ENCODE assay signal across 26 mouse cellular contexts in the genomic region with DNA sequence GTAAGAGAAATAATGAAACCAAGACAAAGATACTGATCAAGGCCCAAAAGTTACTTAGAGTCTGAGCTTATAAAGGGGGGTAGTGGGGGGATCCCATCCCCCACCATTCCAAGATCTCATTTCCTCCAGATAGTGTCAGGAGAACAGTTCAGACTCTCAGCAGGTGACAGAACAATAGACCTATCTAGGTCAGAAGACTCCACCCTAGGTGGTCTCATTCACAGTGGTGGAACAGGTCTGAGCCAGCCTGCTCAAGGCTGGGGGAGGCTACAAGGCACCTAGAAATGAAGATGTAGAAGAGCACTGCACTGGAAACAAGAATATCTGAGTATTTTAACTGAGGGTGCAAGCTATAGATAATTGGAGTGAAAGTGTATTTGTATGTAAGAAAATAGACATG.
DNase-seq lines count a peak whose midpoint lies in the region; ATAC-seq and TF ChIP-seq lines count a peak whose summit lies in the region.
"Had no signal": no experiment of that assay in that cellular context is flagged by ENCODE, and none has a peak within 500 bp of the region (broad histone marks: within the 10 kb centered on the region; RNA-seq: fewer than 3 reads in every experiment).

No protein-coding gene starts in this region.

- DNase-seq in ES-E14 (ENCODE audit: low read depth, low spot score) (peak; percentile 25), ZHBTc4 (ENCODE audit: low read depth, low spot score) (peak; percentile 52)
- peak; percentile 11 for DNase-seq in retina, postnatal 1 day
- no peak for DNase-seq in cerebellum, postnatal 14 days
- no peak for DNase-seq in thymus, postnatal 25 days
- DNase-seq: adrenal gland, adult 2 months; adrenal gland, postnatal 10 days; adrenal gland, postnatal 36 days; B cell, adult 2 months; cerebellum, adult 11-12 months; cerebellum, adult 2 months; cerebellum, adult 9-10 months; cerebellum, postnatal 10 days; cerebellum, postnatal 36 days; embryo, embryonic 11 days; forebrain, postnatal 0 days had no signal

- no peak overlapping the region for H3K4me2 ChIP-seq in forebrain, embryonic 12.5 days
- H3K4me2 ChIP-seq: embryonic facial prominence, embryonic 13.5 days; embryonic facial prominence, embryonic 15.5 days; forebrain, embryonic 13.5 days; forebrain, embryonic 15.5 days had no signal

- H3K36me3 ChIP-seq in ES-Bruce4 (ENCODE audit: control insufficient read depth, insufficient read depth, low read length, poor library complexity, severe bottlenecking) = no peaks in the 10 kb centered on the region
- H3K36me3 ChIP-seq in ES-E14 (ENCODE audit: control insufficient read depth, insufficient read depth, low read length, poor library complexity, severe bottlenecking) = no peaks in the 10 kb centered on the region
- no peaks in the 10 kb centered on the region for H3K36me3 ChIP-seq in forebrain, embryonic 12.5 days (replicated peaks)
- H3K36me3 ChIP-seq: embryonic facial prominence, embryonic 13.5 days; embryonic facial prominence, embryonic 15.5 days; forebrain, embryonic 10.5 days; forebrain, embryonic 15.5 days had no signal

- in situ Hi-C loops in ES-E14 (cut with MboI; ENCODE audit: low sequenced_read_pairs in 2 of 2, unreplicated experiment in 2 of 2) = no loop called here

- peak; percentile 78 for TF ChIP-seq EP300 in ES-Bruce4 (IDR thresholded peaks at IDR 0.05; ENCODE audit: insufficient read depth, low read depth, low read length)

- H3K9ac ChIP-seq in ES-Bruce4 (ENCODE audit: low read depth, poor library complexity, severe bottlenecking) = no peak overlapping the region
- no peak overlapping the region for H3K9ac ChIP-seq in ES-E14 (ENCODE audit: insufficient read depth, low read depth, low read length, poor library complexity, severe bottlenecking)
- no peak overlapping the region for H3K9ac ChIP-seq in forebrain, embryonic 12.5 days
- H3K9ac ChIP-seq: embryonic facial prominence, embryonic 13.5 days; embryonic facial prominence, embryonic 15.5 days; forebrain, embryonic 13.5 days; forebrain, embryonic 15.5 days; forebrain, postnatal 0 days had no signal

- no peaks in the 10 kb centered on the region for H3K27me3 ChIP-seq in ES-Bruce4 (ENCODE audit: control insufficient read depth, insufficient read depth, low read length, poor library complexity, severe bottlenecking)
- no peaks in the 10 kb centered on the region for H3K27me3 ChIP-seq in forebrain, embryonic 12.5 days
- H3K27me3 ChIP-seq: CH12.LX; embryonic facial prominence, embryonic 13.5 days; embryonic facial prominence, embryonic 15.5 days; forebrain, embryonic 13.5 days; forebrain, embryonic 15.5 days had no signal

- H3K4me3 ChIP-seq in ES-Bruce4 (ENCODE audit: low read depth, low read length) (no peak overlapping the region), ES-E14 (ENCODE audit: insufficient read depth in 1 of 2, low read depth in 1 of 2, low read length in 2 of 2, poor library complexity in 1 of 2, severe bottlenecking in 1 of 2) (no peak overlapping the region)
- no peak overlapping the region for H3K4me3 ChIP-seq in forebrain, embryonic 12.5 days (replicated peaks)
- H3K4me3 ChIP-seq: embryonic facial prominence, embryonic 13.5 days; embryonic facial prominence, embryonic 15.5 days; erythroblast, embryonic 14.5 days; forebrain, embryonic 10.5 days; forebrain, embryonic 13.5 days; forebrain, embryonic 15.5 days had no signal

- TF ChIP-seq CTCF in ES-Bruce4 (IDR thresholded peaks at IDR 0.05; ENCODE audit: low read depth, low read length) = no peak

- H3K9me3 ChIP-seq in ES-Bruce4 (replicated peaks; ENCODE audit: control insufficient read depth, insufficient read depth, low read length, poor library complexity, severe bottlenecking) (no peaks in the 10 kb centered on the region), ES-E14 (ENCODE audit: control insufficient read depth, insufficient read depth, low read depth, low read length) (no peaks in the 10 kb centered on the region)
- H3K9me3 ChIP-seq in forebrain, embryonic 12.5 days = no peaks in the 10 kb centered on the region
- H3K9me3 ChIP-seq: embryonic facial prominence, embryonic 13.5 days; embryonic facial prominence, embryonic 15.5 days; forebrain, embryonic 10.5 days; forebrain, embryonic 13.5 days; forebrain, embryonic 15.5 days had no signal

- TF ChIP-seq POLR2A in ES-Bruce4 (IDR thresholded peaks at IDR 0.05; ENCODE audit: insufficient read depth, low read length) = no peak

- H3K27ac ChIP-seq in ES-Bruce4 (ENCODE audit: insufficient read depth, low read length) (no peak overlapping the region), ES-E14 (ENCODE audit: insufficient read depth, low read depth, low read length, poor library complexity, severe bottlenecking) (no peak overlapping the region)
- H3K27ac ChIP-seq in forebrain, embryonic 12.5 days = no peak overlapping the region
- H3K27ac ChIP-seq: embryonic facial prominence, embryonic 13.5 days; embryonic facial prominence, embryonic 15.5 days; forebrain, embryonic 10.5 days; forebrain, embryonic 13.5 days; forebrain, embryonic 15.5 days had no signal

- H3K4me1 ChIP-seq in ES-Bruce4 (ENCODE audit: control insufficient read depth, insufficient read depth, low read length) (no peaks in the 10 kb centered on the region), ES-E14 (ENCODE audit: control insufficient read depth in 2 of 2, insufficient read depth in 2 of 2, low read length in 2 of 2, poor library complexity in 1 of 2) (no peaks in the 10 kb centered on the region)
- no peaks in the 10 kb centered on the region for H3K4me1 ChIP-seq in forebrain, embryonic 12.5 days
- H3K4me1 ChIP-seq: embryonic facial prominence, embryonic 13.5 days; embryonic facial prominence, embryonic 15.5 days; forebrain, embryonic 10.5 days; forebrain, embryonic 13.5 days; forebrain, embryonic 15.5 days had no signal

- ATAC-seq in forebrain, embryonic 12.5 days (ENCODE audit: low FRiP score) = no peak
- ATAC-seq: CD4-positive, CD25-positive, alpha-beta regulatory T cell, adult 4 months; forebrain, embryonic 13.5 days; forebrain, embryonic 15.5 days; forebrain, postnatal 0 days had no signal

TF ChIP-seq in ES-E14, 5 proteins besides CTCF, POLR2A, EP300 and RAD21:
- no peak for TF ChIP-seq ZNF384 (IDR thresholded peaks at IDR 0.05; ENCODE audit: low read depth, low read length)
- TF ChIP-seq CHD2 (IDR thresholded peaks at IDR 0.05; ENCODE audit: low read depth, low read length) = peak; percentile 39; the same call in 1 of the 2 replicates
TF ChIP-seq in ES-E14: peak in this region for 1.

Comparison
In these comparisons a context has a peak if more than half of its experiments do, and no peak if none do; other contexts are left out.
1. DNase-seq: peak in ES-E14 (single experiment), ZHBTc4 (single experiment) and retina, postnatal 1 day (single experiment); none in cerebellum, postnatal 14 days (0 of 2) and thymus, postnatal 25 days (single experiment).